Mouse (Mus musculus) mouse trophoblast stem cell (cell line): ENCODE results near the gene Omg.

Source experiments
- in situ Hi-C, 2 experiments: fragments of 300-500 bp; cut with MseI, MboI; formaldehyde crosslinking; loops; 2 replicates in 1 of 2; 3 replicates in 1 of 2; pipeline ENCODE4 v1.15.1; 2025

Gene Omg

DNA sequence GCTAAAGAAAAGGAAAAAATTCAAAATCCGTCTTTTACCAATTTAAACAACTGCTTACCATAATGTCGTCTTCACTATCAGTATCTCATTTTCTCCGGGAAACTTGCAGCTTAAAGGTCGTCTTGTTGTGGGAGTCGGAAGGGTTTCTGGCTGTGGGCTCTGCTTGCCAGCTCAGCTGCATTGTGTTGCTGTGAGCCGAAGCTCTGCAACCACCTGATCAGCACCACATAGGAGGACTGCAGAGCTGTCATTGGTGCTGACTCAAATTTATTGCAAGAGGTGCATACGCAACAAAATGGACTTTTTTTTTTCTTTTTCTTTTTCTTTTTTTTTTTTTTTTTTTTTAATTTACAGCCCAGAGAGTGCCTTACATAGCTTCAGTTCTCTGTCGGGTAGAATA is at the start of gene Omg:
Gene Omg (minus strand): TSS at position 240 of the 400 bp plus-strand sequence.
- in situ Hi-C loops, result no loop called here

- in situ Hi-C loops, result no loop called here
These were observed 48.7 kb upstream of the Omg start for GRCm38 (mm10) chr11:79552622-79553021.

DNA sequence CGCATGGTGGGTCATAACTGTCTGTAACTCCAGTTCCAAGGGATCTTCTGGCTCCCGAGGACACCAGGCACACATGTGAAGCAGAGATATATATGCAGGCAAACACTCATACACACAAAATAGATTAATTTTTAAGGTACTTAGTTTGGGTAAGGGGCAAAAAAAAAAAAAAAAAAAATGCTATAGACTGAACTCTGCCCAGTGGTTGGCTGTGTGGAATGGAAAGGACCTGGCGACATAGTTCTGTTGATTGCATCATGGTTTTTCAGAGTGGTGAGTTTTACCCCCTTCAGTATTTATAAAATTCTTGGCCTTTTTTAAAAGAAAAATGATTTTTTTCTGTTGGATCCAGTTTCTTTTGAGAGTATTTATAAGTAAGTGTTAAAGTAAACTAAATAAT is 32.4 kb upstream of the Omg start:
- in situ Hi-C loops, result no loop called here

- in situ Hi-C loops, result no loop called here
These were observed 31.7 kb upstream of the Omg start for GRCm38 (mm10) chr11:79535554-79535953.

DNA sequence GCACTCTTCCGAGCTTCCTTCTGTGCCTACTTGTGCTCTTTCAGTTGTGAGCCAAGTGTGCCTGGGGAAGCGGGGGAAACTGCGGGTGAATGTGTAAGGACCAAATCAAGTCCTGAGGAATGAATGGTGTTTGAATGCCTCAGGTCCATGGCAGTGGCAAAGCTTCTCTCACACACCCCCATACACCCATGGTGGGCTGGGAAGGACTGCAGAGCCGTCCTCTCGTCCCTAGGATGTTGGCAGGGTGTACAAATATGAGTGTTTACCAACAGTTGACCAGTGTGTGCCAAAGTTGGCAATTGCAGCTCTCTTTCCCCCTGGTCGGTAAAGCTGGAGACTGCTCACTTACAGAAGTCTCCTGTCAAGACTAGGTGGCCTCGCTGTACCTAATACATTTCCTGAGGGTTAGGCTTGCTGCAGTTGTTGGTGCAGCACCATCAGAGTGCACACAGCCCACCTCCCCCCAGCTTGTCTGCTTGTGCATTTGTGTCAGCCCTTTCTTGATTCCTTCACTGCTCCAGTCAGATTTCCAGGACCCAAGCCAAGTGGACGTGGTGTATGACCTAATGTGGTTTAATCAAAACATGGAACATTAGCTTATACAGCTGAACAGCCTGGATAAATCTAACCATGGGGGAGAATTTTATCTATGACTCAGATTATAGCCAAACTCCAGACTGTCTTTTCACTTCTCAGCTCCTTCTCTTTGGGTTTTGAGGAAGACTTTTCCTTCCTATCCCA is 30.2 kb upstream of the Omg start:
- in situ Hi-C loops, result no loop called here

- in situ Hi-C loops, result no loop called here
These were observed 29.4 kb upstream of the Omg start for GRCm38 (mm10) chr11:79533311-79533710.

- in situ Hi-C loops, result no loop called here
These were observed 27.6 kb upstream of the Omg start for GRCm38 (mm10) chr11:79531485-79531884.

DNA sequence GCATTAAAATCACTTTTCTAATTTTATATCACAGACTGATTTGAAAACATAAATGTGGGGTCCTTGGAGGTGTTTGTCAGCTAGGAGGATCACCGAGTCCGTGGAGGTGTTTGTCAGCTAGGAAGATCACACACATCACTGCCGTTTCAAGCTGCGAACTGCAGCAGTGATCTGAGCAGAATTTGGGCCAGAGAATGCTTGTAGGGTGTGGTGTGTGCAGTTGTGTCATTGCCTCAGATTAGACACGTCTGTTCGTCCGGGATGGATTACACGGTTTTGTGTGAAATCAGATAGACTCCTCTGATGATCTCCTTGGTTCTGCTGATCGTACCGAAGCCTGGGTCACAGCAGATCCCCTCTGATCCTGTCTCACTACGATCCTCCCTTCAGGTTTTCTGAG is 26.9 kb upstream of the Omg start:
- in situ Hi-C loops, result no loop called here

- in situ Hi-C loops, result no loop called here
These were observed 26.5 kb upstream of the Omg start, which contains the start of the genes Evi2 and Evi2a for GRCm38 (mm10) chr11:79530333-79530761. Evi2 (minus strand) TSS chr11:79530589. Evi2a (minus strand) TSS chr11:79530609.

GRCm38 (mm10) chr11:79529736-79530135 is 25.9 kb upstream of the Omg start:
- in situ Hi-C loops, result no loop called here

DNA sequence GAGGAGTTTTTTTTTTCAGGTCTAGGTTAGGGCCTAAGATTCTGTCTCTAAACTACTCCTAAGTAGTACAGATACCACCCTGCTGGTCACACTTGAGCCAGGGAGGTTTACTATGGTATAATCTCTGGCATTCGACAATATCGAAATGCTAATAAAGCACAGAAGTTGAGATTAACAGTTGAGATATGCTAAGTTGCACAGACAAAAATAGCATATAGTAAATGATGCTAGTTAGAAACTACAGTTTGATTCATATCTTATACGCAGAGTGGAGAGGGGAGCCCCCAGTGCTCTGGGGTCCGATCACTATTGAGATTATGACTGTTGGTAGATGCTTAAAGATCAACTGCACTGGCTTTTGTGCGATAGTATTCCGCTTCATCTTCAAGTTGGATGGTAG is 25.3 kb upstream of the Omg start:
- in situ Hi-C loops, result no loop called here

GRCm38 (mm10) chr11:79528601-79529000 is 24.7 kb upstream of the Omg start:
- in situ Hi-C loops, result no loop called here

DNA sequence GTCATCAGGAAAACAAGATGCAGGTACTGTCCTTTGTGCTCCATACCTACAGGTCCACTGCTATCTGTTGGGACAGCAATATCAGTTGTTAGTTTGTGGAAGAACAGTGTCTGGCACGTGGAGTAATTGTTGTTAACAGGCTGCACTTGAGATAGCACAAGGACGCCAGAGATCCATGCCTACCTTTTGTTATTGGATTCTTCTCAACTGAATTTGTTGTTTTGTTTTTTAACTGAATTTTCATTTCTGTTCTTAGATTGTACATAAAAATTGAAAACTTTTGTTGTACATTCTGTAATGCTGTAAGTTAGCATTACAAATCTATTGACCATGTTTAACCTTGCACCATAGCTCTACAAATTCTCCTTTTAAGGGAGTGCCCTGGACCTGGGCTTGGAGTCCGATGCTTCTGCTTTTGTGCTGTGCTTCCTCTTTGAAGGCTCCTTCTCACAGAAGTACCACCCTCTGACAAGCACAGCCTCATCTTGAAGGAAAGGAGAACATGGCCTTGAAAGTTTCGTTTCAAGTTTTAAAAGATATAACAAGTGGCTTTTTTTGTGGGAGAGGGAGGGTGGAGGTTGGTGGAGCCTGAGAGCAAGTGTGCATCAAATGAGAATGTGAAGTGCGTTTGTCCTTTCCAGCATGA is 24.0 kb upstream of the Omg start:
- in situ Hi-C loops, result no loop called here

DNA sequence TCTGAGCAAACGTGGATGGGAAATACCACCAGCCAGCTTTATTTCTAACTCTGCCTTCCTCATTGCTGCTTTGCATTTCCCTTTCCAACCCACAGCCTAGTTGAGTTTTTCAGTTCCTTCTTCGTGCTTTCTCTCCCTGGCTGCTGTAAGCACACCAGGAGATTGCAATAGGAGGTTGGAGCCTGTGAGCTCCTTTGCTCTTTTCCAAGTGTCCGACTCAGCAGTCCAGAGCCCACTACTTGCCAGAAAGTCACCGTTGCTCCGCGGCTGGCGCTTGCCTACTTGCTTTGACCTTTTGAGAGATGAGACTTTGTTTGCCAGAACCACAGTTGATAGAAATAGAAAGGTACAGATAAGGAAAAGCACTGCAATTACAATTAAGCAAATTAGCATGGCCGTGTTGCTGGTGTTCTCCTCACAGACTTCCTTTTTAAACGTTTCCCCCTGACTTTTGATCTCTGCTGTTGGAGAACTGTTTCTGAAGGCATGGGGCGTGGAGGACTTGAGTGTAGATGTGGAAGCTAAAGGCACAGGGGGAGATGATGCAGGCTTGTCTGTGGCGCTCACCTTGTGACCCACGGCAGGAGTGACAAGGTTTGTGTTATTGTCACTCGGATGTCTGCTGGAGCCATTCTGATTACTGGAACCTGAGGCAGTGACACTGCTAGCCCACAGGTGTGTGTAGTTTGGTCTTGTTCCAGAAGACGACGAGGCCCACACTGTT is 23.3 kb upstream of the Omg start:
- in situ Hi-C loops, result no loop called here

DNA sequence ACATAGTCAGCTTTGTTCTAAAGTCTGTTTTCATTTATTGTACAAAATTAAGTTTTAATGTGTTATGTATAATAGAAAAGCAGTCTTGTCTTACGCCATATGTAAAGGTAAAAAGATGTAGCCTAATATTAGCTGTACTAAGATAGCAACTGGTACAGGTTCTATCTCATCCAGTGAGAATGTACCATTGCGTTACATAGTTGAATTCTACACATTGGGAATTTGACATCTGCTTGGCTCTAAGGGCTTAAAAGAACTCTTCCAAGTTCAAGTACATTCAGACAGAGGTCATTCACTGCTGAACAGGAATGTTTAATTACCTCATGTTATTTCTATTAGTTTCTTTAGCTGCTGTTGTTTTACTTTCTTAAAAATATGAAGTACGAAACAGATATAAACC is 22.7 kb upstream of the Omg start:
- in situ Hi-C loops, result no loop called here

DNA sequence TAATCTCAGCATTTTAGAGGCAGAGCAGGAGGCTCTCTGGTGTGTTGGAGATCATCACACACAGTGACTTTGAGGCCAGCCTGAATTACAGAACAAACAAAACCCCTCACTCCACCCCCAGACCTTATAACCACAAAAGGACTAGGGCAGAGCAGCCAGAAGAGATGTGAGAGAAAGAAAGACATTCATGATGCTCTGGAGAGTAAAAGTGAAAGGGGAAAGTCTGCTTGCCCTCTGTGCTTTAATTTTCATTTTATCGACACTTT is 20.4 kb upstream of the Omg start:
- in situ Hi-C loops, result no loop called here

DNA sequence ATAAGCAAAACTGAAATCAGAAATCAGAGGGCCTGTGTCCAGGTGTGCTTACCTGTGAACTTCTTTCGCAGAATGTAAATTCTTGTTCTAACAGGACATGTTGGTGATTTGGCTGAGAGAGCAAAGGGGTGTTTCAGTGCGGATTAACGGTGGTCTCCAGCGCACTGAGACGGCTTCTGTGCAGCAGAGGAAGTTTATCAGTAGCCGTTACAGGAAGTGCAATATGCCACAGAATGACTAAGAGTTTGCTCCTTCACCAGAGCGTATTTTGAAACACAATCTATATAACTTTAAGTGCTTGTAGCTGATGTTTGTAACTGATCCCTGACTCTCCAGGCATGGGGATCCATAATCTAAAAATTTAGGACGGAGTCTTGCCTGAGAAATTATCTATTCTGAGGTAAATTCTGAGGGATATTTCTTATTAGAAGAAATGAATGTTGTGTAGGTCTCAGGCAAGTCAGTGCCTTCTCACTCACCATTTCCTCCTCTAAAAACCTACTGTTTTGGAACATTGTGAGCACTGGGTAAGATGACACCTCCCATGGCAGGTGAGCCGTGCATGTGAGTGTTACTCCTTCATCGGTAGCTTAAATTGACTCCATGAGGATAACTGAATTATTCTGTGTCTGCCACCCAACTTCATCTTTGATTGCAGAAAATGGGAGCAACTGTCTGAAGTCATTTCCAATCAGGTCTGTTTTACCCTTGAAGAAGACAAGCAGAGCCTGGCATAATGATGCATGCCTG is 19.9 kb upstream of the Omg start, which contains the start of gene Evi2b:
Gene Evi2b (minus strand): TSS at position 203 of the 750 bp plus-strand sequence.
- in situ Hi-C loops, result no loop called here

- in situ Hi-C loops, result no loop called here
These were observed 19.1 kb upstream of the Omg start for GRCm38 (mm10) chr11:79522944-79523343.

GRCm38 (mm10) chr11:79521930-79522329 is 18.0 kb upstream of the Omg start:
- in situ Hi-C loops, result no loop called here

DNA sequence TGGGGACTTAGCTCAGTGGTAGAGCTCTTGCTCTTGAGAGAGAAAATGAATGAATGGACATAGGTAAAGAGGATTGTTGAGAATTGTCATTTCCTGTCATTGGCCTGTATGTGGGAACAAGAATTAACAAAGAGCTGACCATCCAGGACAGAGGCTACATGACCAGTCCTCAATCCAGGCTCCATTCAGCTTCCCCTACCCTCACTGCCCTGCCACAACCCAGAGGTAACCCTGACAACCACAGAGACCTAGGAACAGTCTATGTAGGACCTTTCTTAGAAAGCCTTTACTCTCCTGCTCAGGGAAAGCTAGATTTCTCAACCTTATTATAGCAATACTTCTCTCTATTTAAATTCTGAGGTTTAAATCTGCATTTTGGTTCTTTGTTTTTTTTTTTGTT is 16.9 kb upstream of the Omg start:
- in situ Hi-C loops, result no loop called here

- in situ Hi-C loops, result no loop called here
These were observed 16.0 kb upstream of the Omg start for GRCm38 (mm10) chr11:79519878-79520291.

DNA sequence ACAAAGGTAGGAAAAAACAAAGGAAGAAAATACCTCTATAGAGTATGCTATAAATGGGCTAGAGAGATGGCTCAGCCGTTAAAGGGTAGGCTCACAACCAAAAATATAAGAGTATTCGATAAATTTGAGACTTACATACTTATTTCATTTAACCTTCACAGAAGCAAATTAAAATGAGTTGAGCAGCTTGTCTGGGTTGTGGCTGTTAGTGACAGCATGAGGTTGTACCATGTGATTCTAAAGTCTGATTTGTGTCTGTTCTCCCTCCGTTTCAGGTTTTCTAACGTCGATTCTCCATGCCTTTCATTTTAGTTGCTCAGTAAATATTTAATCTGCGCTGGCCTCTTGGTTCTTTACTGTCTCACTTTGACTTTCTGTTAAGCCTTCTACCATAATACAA is 15.4 kb upstream of the Omg start:
- in situ Hi-C loops, result no loop called here
